34 mouse cellular contexts compared by ENCODE assay signal in the genomic region with DNA sequence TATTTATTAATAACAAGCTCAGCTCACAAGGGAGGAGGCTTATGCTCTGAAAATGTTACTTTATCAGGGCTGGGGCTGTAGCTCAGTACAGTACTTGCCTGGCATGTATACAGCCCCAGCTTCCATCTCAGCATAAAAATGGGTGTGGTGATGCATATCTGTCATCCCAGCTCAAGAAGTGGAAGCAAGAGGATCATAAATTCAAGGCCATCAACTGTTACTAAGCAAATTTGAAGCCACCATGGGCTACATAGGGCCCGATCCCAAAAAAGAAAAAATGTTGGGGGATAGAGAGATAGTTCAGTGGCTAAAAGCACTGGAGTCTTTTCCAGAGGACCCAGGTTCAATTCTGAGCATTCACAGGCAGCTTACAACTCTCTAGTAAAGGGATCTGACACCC.
"Had no signal": no experiment of that assay in that cellular context is flagged by ENCODE, and none has a peak within 500 bp of the region (broad histone marks: within the 10 kb centered on the region; RNA-seq: fewer than 3 reads in every experiment).

No protein-coding gene starts in this region.

- H3K9me3 ChIP-seq: heart, embryonic 10.5 days; heart, embryonic 15.5 days; hindbrain, embryonic 10.5 days; hindbrain, embryonic 12.5 days; hindbrain, embryonic 13.5 days; hindbrain, embryonic 15.5 days; intestine, embryonic 15.5 days; kidney, embryonic 15.5 days had no signal

- ATAC-seq: hindbrain, embryonic 16.5 days; hindbrain, postnatal 0 days; inflammation-experienced regulatory T-cells, adult 6 months; intestine, embryonic 15.5 days; intestine, embryonic 16.5 days; intestine, postnatal 0 days had no signal

- H3K4me1 ChIP-seq: heart, embryonic 10.5 days; heart, embryonic 12.5 days; heart, embryonic 13.5 days; heart, embryonic 15.5 days; hindbrain, embryonic 10.5 days; hindbrain, embryonic 12.5 days; hindbrain, embryonic 13.5 days; hindbrain, embryonic 15.5 days; intestine, embryonic 15.5 days; kidney, embryonic 15.5 days had no signal

- DNase-seq: heart, postnatal 10 days; heart, postnatal 14 days; heart, postnatal 36 days; heart, postnatal 4 days; kidney, adult 11 months; kidney, adult 18-20 months; kidney, adult 2 months; kidney, adult 8-10 months; kidney, adult 9 months; kidney, postnatal 10 days; kidney, postnatal 14 days; kidney, postnatal 25 days; kidney, postnatal 36 days; kidney, postnatal 4 days; layer of hippocampus, adult 9-11 months had no signal

- H3K27me3 ChIP-seq: heart, embryonic 12.5 days; heart, embryonic 13.5 days; heart, embryonic 15.5 days; hindbrain, embryonic 12.5 days; hindbrain, embryonic 13.5 days; hindbrain, embryonic 15.5 days; intestine, embryonic 15.5 days; kidney, embryonic 15.5 days had no signal

- H3K9ac ChIP-seq: heart, embryonic 12.5 days; heart, embryonic 13.5 days; heart, embryonic 15.5 days; hindbrain, embryonic 12.5 days; hindbrain, embryonic 13.5 days; hindbrain, embryonic 14.5 days; hindbrain, embryonic 15.5 days; intestine, embryonic 15.5 days; kidney, embryonic 15.5 days had no signal

- H3K4me3 ChIP-seq: heart, embryonic 10.5 days; heart, embryonic 12.5 days; heart, embryonic 13.5 days; heart, embryonic 15.5 days; hindbrain, embryonic 10.5 days; hindbrain, embryonic 12.5 days; hindbrain, embryonic 13.5 days; hindbrain, embryonic 15.5 days; intestine, embryonic 15.5 days; kidney, embryonic 15.5 days; layer of hippocampus, adult 2 months had no signal

- H3K4me2 ChIP-seq: heart, embryonic 11.5 days; heart, embryonic 12.5 days; heart, embryonic 13.5 days; heart, embryonic 15.5 days; hindbrain, embryonic 12.5 days; hindbrain, embryonic 13.5 days; hindbrain, embryonic 14.5 days; hindbrain, embryonic 15.5 days; intestine, embryonic 15.5 days; kidney, embryonic 15.5 days had no signal

- H3K27ac ChIP-seq: heart, embryonic 10.5 days; heart, embryonic 13.5 days; heart, embryonic 15.5 days; hindbrain, embryonic 10.5 days; hindbrain, embryonic 12.5 days; hindbrain, embryonic 13.5 days; hindbrain, embryonic 14.5 days; hindbrain, embryonic 15.5 days; hindbrain, postnatal 0 days; intestine, embryonic 15.5 days; kidney, embryonic 15.5 days; kidney, postnatal 0 days; layer of hippocampus, adult 2 months had no signal
